Mouse (Mus musculus): ENCODE results near the gene Olfr628. TPM values are rescaled to one million over a fixed set of nuclear protein-coding genes. Genes with fewer than 3 reads are reported as not detected.
"Not testable (repeated sequence)": the region's sequence is repeated elsewhere in the genome, so short reads cannot be mapped to it uniquely, and the experiment has no call there.

Gene Olfr628
- polyA plus RNA-seq, 1 experiment: not detected

DNA sequence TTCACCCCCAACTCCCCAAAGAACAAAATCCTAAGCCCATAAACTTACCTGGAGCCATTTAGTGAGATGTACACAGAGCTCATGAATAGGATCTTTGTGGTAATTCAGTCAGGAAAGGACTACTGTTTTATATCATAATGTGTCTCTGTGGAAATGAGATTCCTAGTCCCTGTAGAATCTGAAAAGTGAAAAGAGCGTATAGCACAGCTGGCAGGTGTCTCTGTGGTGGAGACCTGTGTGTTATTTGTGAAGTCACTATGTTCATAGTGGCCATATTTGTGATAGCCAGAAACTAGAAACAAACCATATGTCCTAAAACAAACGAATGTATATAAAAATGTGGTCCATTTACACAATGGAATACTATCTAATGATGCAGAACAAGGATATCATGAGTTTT is 41.3 kb downstream of the Olfr628 start, which contains the start of gene Olfr69:
Gene Olfr69 (minus strand): TSS at position 101 of the 400 bp plus-strand sequence.
- Histone ChIP-seq H3K27ac (ENCODE audit: insufficient read depth, low read depth, low read length) (no peak within 1 kb of the TSS), H3K4me3 (ENCODE audit: insufficient read depth, low read depth, low read length) (no peak within 1 kb of the TSS), H3K4me1 (ENCODE audit: control insufficient read depth, insufficient read depth, low read length) (no peaks in the 10 kb centered on the region)
- 74% methylated on average over 2 of the region's 2 CpGs for whole genome bisulfite sequencing
- TF ChIP-seq POLR2A (IDR thresholded peaks at IDR 0.05; ENCODE audit: insufficient read depth, low read depth, low read length) (no peak), CTCF (IDR thresholded peaks at IDR 0.05; ENCODE audit: insufficient read depth, low read depth, low read length) (no peak)

DNA sequence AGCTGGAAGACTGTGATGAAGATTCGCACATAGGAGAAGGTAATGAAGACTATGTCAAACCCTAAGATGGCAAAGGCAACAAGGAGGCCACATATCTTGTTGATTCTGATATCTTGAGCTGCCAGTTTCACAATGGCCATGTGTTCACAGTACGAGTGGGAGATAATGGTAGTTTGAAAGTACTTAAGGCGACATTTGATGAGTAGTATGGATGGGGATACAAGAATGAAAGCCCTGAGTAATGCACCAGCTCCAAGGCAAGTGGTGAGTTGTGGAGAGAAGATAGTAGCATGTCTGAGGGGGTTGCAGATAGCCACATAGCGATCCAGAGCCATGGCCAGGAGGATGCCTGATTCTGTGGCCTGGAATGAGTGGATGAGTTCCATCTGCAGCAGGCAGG is 47.5 kb downstream of the Olfr628 start:
- not testable (repeated sequence) for H3K4me1 ChIP-seq (ENCODE audit: control insufficient read depth, insufficient read depth, low read length); H3K4me3 ChIP-seq (ENCODE audit: insufficient read depth, low read depth, low read length); H3K27ac ChIP-seq (ENCODE audit: insufficient read depth, low read depth, low read length)
- WGBS: 88% methylated on average over 4 of the region's 4 CpGs

DNA sequence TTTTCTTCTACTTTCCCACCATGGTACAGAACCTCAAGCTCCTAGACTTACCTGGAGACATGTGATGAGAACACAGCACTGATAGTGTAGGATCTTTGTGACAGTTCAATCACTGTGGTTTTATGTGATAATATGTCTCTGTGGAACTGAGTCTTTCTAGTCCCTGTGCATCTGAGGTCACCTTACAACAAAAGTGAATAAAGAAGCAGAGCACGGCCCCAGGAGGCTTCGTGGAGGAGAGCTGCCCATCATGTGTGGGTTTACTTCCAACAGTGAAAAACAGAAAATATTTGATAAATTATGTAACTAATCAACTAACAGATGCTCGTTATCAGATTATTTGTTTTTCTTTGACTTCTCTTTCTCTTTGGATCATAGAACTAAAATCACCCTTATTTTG is 49.4 kb downstream of the Olfr628 start, which contains the start of gene Olfr68:
Gene Olfr68 (minus strand): TSS at position 101 of the 400 bp plus-strand sequence.
- Histone ChIP-seq H3K4me3 (ENCODE audit: insufficient read depth, low read depth, low read length) (no peak within 1 kb of the TSS), H3K27ac (ENCODE audit: insufficient read depth, low read depth, low read length) (no peak within 1 kb of the TSS), H3K4me1 (ENCODE audit: control insufficient read depth, insufficient read depth, low read length) (no peaks in the 10 kb centered on the region)
- TF ChIP-seq POLR2A (IDR thresholded peaks at IDR 0.05; ENCODE audit: insufficient read depth, low read depth, low read length) (no peak), CTCF (IDR thresholded peaks at IDR 0.05; ENCODE audit: insufficient read depth, low read depth, low read length) (no peak)
- 82% methylated on average over 3 of the region's 3 CpGs for WGBS

Other genes with a start within 250 kb of the Olfr628 start
- not detected in 2 replicates for gene Olfr609, start 232.3 kb upstream of the Olfr628 start, polyA plus RNA-seq (2012; ENCODE audit: insufficient read depth, insufficient read length, low replicate concordance, missing spikeins)
- not detected in 2 replicates for gene Olfr610, start 218.3 kb upstream of the Olfr628 start, polyA plus RNA-seq (2012; ENCODE audit: insufficient read depth, insufficient read length, low replicate concordance, missing spikeins)
- not detected in 2 replicates for gene Olfr611, start 209.5 kb upstream of the Olfr628 start, polyA plus RNA-seq (2012; ENCODE audit: insufficient read depth, insufficient read length, low replicate concordance, missing spikeins)
- gene Olfr612, start 187.7 kb upstream of the Olfr628 start, polyA plus RNA-seq (2012; ENCODE audit: insufficient read depth, insufficient read length, low replicate concordance, missing spikeins): not detected in 2 replicates
- gene Olfr613, start 182.3 kb upstream of the Olfr628 start, polyA plus RNA-seq (2012; ENCODE audit: insufficient read depth, insufficient read length, low replicate concordance, missing spikeins): not detected in 2 replicates
- gene Olfr615, start 174.3 kb upstream of the Olfr628 start, polyA plus RNA-seq (2012; ENCODE audit: insufficient read depth, insufficient read length, low replicate concordance, missing spikeins): not detected in 2 replicates
- gene Olfr616, start 161.2 kb upstream of the Olfr628 start, polyA plus RNA-seq (2012; ENCODE audit: insufficient read depth, insufficient read length, low replicate concordance, missing spikeins): not detected in 2 replicates
- not detected in 2 replicates for gene Olfr617, start 157.3 kb upstream of the Olfr628 start, polyA plus RNA-seq (2012; ENCODE audit: insufficient read depth, insufficient read length, low replicate concordance, missing spikeins)
- gene Olfr618, start 140.3 kb upstream of the Olfr628 start, polyA plus RNA-seq (2012; ENCODE audit: insufficient read depth, insufficient read length, low replicate concordance, missing spikeins): not detected in 2 replicates
- gene Olfr619, start 129.8 kb upstream of the Olfr628 start, polyA plus RNA-seq (2012; ENCODE audit: insufficient read depth, insufficient read length, low replicate concordance, missing spikeins): not detected in 2 replicates
- not detected in 2 replicates for gene Olfr620, start 117.8 kb upstream of the Olfr628 start, polyA plus RNA-seq (2012; ENCODE audit: insufficient read depth, insufficient read length, low replicate concordance, missing spikeins)
- not detected in 2 replicates for gene Olfr622, start 87.7 kb upstream of the Olfr628 start, polyA plus RNA-seq (2012; ENCODE audit: insufficient read depth, insufficient read length, low replicate concordance, missing spikeins)
- not detected in 2 replicates for gene Olfr623, start 66.7 kb upstream of the Olfr628 start, polyA plus RNA-seq (2012; ENCODE audit: insufficient read depth, insufficient read length, low replicate concordance, missing spikeins)
- gene Olfr624, start 59.2 kb upstream of the Olfr628 start, polyA plus RNA-seq (2012; ENCODE audit: insufficient read depth, insufficient read length, low replicate concordance, missing spikeins): not detected in 2 replicates
- not detected in 2 replicates for gene Olfr625-ps1, start 47.7 kb upstream of the Olfr628 start, polyA plus RNA-seq (2012; ENCODE audit: insufficient read depth, insufficient read length, low replicate concordance, missing spikeins)
- not detected in 2 replicates for gene Olfr243, start 15.7 kb upstream of the Olfr628 start, polyA plus RNA-seq (2012; ENCODE audit: insufficient read depth, insufficient read length, low replicate concordance, missing spikeins)
- gene Olfr629, start 14.6 kb downstream of the Olfr628 start, polyA plus RNA-seq (2012; ENCODE audit: insufficient read depth, insufficient read length, low replicate concordance, missing spikeins): not detected in 2 replicates
- not detected in 2 replicates for gene Olfr630, start 27.0 kb downstream of the Olfr628 start, polyA plus RNA-seq (2012; ENCODE audit: insufficient read depth, insufficient read length, low replicate concordance, missing spikeins)
- gene Olfr69, start 41.2 kb downstream of the Olfr628 start, polyA plus RNA-seq (2012; ENCODE audit: insufficient read depth, insufficient read length, low replicate concordance, missing spikeins): not detected in 2 replicates
- gene Olfr68, start 49.3 kb downstream of the Olfr628 start, polyA plus RNA-seq (2012; ENCODE audit: insufficient read depth, insufficient read length, low replicate concordance, missing spikeins): not detected in 2 replicates
- not detected in 2 replicates for gene Olfr67, start 61.4 kb downstream of the Olfr628 start, polyA plus RNA-seq (2012; ENCODE audit: insufficient read depth, insufficient read length, low replicate concordance, missing spikeins)
- not detected in 2 replicates for gene Hbb-bt, start 83.6 kb downstream of the Olfr628 start, polyA plus RNA-seq (2012; ENCODE audit: insufficient read depth, insufficient read length, low replicate concordance, missing spikeins)
- not detected in 2 replicates for gene Hbb-bs, start 97.7 kb downstream of the Olfr628 start, polyA plus RNA-seq (2012; ENCODE audit: insufficient read depth, insufficient read length, low replicate concordance, missing spikeins)
- gene Hbb-bh2, start 110.1 kb downstream of the Olfr628 start, polyA plus RNA-seq (2012; ENCODE audit: insufficient read depth, insufficient read length, low replicate concordance, missing spikeins): not detected in 2 replicates
- gene Hbb-bh1, start 112.8 kb downstream of the Olfr628 start, polyA plus RNA-seq (2012; ENCODE audit: insufficient read depth, insufficient read length, low replicate concordance, missing spikeins): not detected in 2 replicates
- gene Hbb-y, start 122.8 kb downstream of the Olfr628 start, polyA plus RNA-seq (2012; ENCODE audit: insufficient read depth, insufficient read length, low replicate concordance, missing spikeins): not detected in 2 replicates
- gene Olfr66, start 155.9 kb downstream of the Olfr628 start, polyA plus RNA-seq (2012; ENCODE audit: insufficient read depth, insufficient read length, low replicate concordance, missing spikeins): not detected in 2 replicates
- not detected in 2 replicates for gene Olfr64, start 164.1 kb downstream of the Olfr628 start, polyA plus RNA-seq (2012; ENCODE audit: insufficient read depth, insufficient read length, low replicate concordance, missing spikeins)
- not detected in 2 replicates for gene Olfr65, start 173.1 kb downstream of the Olfr628 start, polyA plus RNA-seq (2012; ENCODE audit: insufficient read depth, insufficient read length, low replicate concordance, missing spikeins)
- not detected in 2 replicates for gene Olfr631, start 198.5 kb downstream of the Olfr628 start, polyA plus RNA-seq (2012; ENCODE audit: insufficient read depth, insufficient read length, low replicate concordance, missing spikeins)
- gene Olfr632, start 204.0 kb downstream of the Olfr628 start, polyA plus RNA-seq (2012; ENCODE audit: insufficient read depth, insufficient read length, low replicate concordance, missing spikeins): not detected in 2 replicates
- gene Olfr633, start 214.1 kb downstream of the Olfr628 start, polyA plus RNA-seq (2012; ENCODE audit: insufficient read depth, insufficient read length, low replicate concordance, missing spikeins): not detected in 2 replicates
- not detected in 2 replicates for gene Olfr635, start 240.8 kb downstream of the Olfr628 start, polyA plus RNA-seq (2012; ENCODE audit: insufficient read depth, insufficient read length, low replicate concordance, missing spikeins)